Mouse (Mus musculus): ENCODE measurements around the gene Gm813.
A peak's percentile ranks its signal among the peaks of the same experiment; 100 is the strongest.
"Not testable (repeated sequence)": the region's sequence is repeated elsewhere in the genome, so short reads cannot be mapped to it uniquely, and the experiment has no call there.

Gm813 gene

GRCm38 (mm10) chr16:58616878-58617277 is at the start of gene Gm813:
Gene Gm813, minus strand, starts transcription at chr16:58616978.
- DNase-seq (ENCODE audit: low read depth, low spot score) = no peak

- not testable (repeated sequence) for DNase-seq (ENCODE audit: low read depth, low spot score)
Observed at GRCm38 (mm10) chr16:58665137-58665536, 48.4 kb upstream of the Gm813 start.

GRCm38 (mm10) chr16:58663816-58664215 is 47.0 kb upstream of the Gm813 start:
- no peak for DNase-seq (ENCODE audit: low read depth, low spot score)

GRCm38 (mm10) chr16:58663021-58663420 is 46.2 kb upstream of the Gm813 start:
- peak; percentile 49 for DNase-seq (ENCODE audit: low read depth, low spot score)

- no peak for DNase-seq (ENCODE audit: low read depth, low spot score)
Observed at GRCm38 (mm10) chr16:58662287-58662791, 45.6 kb upstream of the Gm813 start.

GRCm38 (mm10) chr16:58661826-58662225 is 45.0 kb upstream of the Gm813 start:
- DNase-seq (ENCODE audit: low read depth, low spot score) = no peak

GRCm38 (mm10) chr16:58658668-58659067 is 41.9 kb upstream of the Gm813 start:
- no peak for DNase-seq (ENCODE audit: low read depth, low spot score)

- DNase-seq (ENCODE audit: low read depth, low spot score) = no peak
Observed at GRCm38 (mm10) chr16:58656526-58656925, 39.7 kb upstream of the Gm813 start.

GRCm38 (mm10) chr16:58655751-58656150 is 39.0 kb upstream of the Gm813 start:
- DNase-seq (ENCODE audit: low read depth, low spot score) = no peak

- DNase-seq (ENCODE audit: low read depth, low spot score) = no peak
Observed at GRCm38 (mm10) chr16:58649979-58650378, 33.2 kb upstream of the Gm813 start.

GRCm38 (mm10) chr16:58638689-58639175 is 22.0 kb upstream of the Gm813 start, which contains the start of gene E330017A01Rik:
Gene E330017A01Rik, minus strand, starts transcription at chr16:58638739.
- no peak for DNase-seq (ENCODE audit: low read depth, low spot score)

- DNase-seq (ENCODE audit: low read depth, low spot score) = no peak
Observed at GRCm38 (mm10) chr16:58638016-58638415, 21.2 kb upstream of the Gm813 start.

GRCm38 (mm10) chr16:58637448-58637847 is 20.7 kb upstream of the Gm813 start:
- DNase-seq (ENCODE audit: low read depth, low spot score) = no peak

GRCm38 (mm10) chr16:58635866-58636265 is 19.1 kb upstream of the Gm813 start:
- no peak for DNase-seq (ENCODE audit: low read depth, low spot score)

- DNase-seq (ENCODE audit: low read depth, low spot score) = no peak
Observed at GRCm38 (mm10) chr16:58629736-58630135, 13.0 kb upstream of the Gm813 start.

- no peak for DNase-seq (ENCODE audit: low read depth, low spot score)
Observed at GRCm38 (mm10) chr16:58628968-58629367, 12.2 kb upstream of the Gm813 start.

- DNase-seq (ENCODE audit: low read depth, low spot score) = no peak
Observed at GRCm38 (mm10) chr16:58628336-58628680, 11.5 kb upstream of the Gm813 start.

GRCm38 (mm10) chr16:58627597-58628335 is 11.0 kb upstream of the Gm813 start:
- peak; percentile 14 for DNase-seq (ENCODE audit: low read depth, low spot score)

GRCm38 (mm10) chr16:58623944-58624343 is 7.2 kb upstream of the Gm813 start:
- DNase-seq (ENCODE audit: low read depth, low spot score) = peak; percentile 45

GRCm38 (mm10) chr16:58623114-58623513 is 6.3 kb upstream of the Gm813 start:
- no peak for DNase-seq (ENCODE audit: low read depth, low spot score)

GRCm38 (mm10) chr16:58622377-58622776 is 5.6 kb upstream of the Gm813 start:
- no peak for DNase-seq (ENCODE audit: low read depth, low spot score)

GRCm38 (mm10) chr16:58617346-58617745 is 568 bp upstream of the Gm813 start:
- DNase-seq (ENCODE audit: low read depth, low spot score) = peak; percentile 12

- peak; percentile 31 for DNase-seq (ENCODE audit: low read depth, low spot score)
Observed at GRCm38 (mm10) chr16:58612969-58613368, 3.8 kb downstream of the Gm813 start.
